8 mouse cellular contexts compared by ENCODE assay signal in the genomic region with DNA sequence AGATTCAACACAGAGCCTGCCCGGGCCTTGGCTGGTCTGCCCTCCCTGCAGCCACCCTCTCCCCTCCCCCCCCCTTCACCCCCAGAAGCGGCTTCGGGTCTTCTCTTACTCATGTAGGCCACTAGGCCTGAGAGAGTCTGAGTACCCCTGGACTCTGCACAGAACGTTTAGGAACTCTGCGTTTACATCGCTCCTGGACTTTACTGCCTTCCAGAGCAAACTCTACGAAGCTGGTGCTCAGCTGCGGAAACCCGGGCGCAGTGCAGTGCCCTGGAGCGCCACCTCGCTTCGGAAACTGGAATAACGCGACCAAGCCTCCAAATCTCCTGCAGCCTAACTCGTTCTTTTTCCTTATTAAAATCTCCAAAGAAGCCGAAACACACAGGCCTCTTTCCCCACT. TPM values are rescaled to one million over a fixed set of nuclear protein-coding genes. Genes with fewer than 3 reads are reported as not detected.
DNase-seq lines count a peak whose midpoint lies in the region; ATAC-seq lines count a peak whose summit lies in the region.

No protein-coding gene starts in this region.

- H3K4me3 ChIP-seq in hindbrain, embryonic 13.5 days, result peak overlapping the region; percentile 27
- H3K4me3 ChIP-seq in lung, embryonic 15.5 days, result peak overlapping the region; percentile 23

- peak overlapping the region; percentile 51; the same call in 1 of the 2 replicates for H3K9ac ChIP-seq in hindbrain, embryonic 13.5 days
- no peak overlapping the region; the same call in 1 of the 2 replicates for H3K9ac ChIP-seq in lung, embryonic 15.5 days

- peak; percentile 41; the same call in 1 of the 2 replicates for ATAC-seq in hindbrain, embryonic 13.5 days (ENCODE audit: low FRiP score)
- ATAC-seq in lung, embryonic 15.5 days (ENCODE audit: borderline replicate concordance, extremely low read depth, low FRiP score, low TSS enrichment), result peak; percentile 44; the same call in 1 of the 2 replicates
- no peak for ATAC-seq in CD4-positive, CD25-positive, alpha-beta regulatory T cell, adult 4 months

- peak overlapping the region; percentile 44 for H3K4me2 ChIP-seq in hindbrain, embryonic 13.5 days
- peak overlapping the region; percentile 56 for H3K4me2 ChIP-seq in lung, embryonic 15.5 days

- under 1% methylated on average over 17 of the region's 17 CpGs for WGBS in hindbrain, embryonic 13.5 days
- WGBS in lung, embryonic 15.5 days, result 2% methylated on average over 17 of the region's 17 CpGs

- peaks cover 48% of the 10 kb centered on the region for H3K4me1 ChIP-seq in hindbrain, embryonic 13.5 days (replicated peaks)
- peaks cover 41% of the 10 kb centered on the region for H3K4me1 ChIP-seq in lung, embryonic 15.5 days

- H3K27ac ChIP-seq in hindbrain, embryonic 13.5 days, result peak overlapping the region; percentile 75
- no peak overlapping the region for H3K27ac ChIP-seq in lung, embryonic 15.5 days

- DNase-seq in MN1 (ENCODE audit: low spot score), result peak; percentile 59
- peak; percentile 88 to 92 for DNase-seq in cerebellum, postnatal 10 days
- DNase-seq in frontal cortex, postnatal 25 days (ENCODE audit: low spot score in 2 of 2), result peak; percentile 69 to 77
- peak; percentile 91 to 94 for DNase-seq in layer of hippocampus, postnatal 10 days (ENCODE audit: low spot score in 2 of 2)
- DNase-seq in retina, postnatal 1 day, result peak; percentile 83

- H3K36me3 ChIP-seq in hindbrain, embryonic 13.5 days, result no peaks in the 10 kb centered on the region
- no peaks in the 10 kb centered on the region for H3K36me3 ChIP-seq in lung, embryonic 15.5 days

- peaks cover 95% of the 10 kb centered on the region for H3K27me3 ChIP-seq in hindbrain, embryonic 13.5 days
- peaks cover 52% of the 10 kb centered on the region for H3K27me3 ChIP-seq in lung, embryonic 15.5 days

- H3K9me3 ChIP-seq in hindbrain, embryonic 13.5 days, result no peaks in the 10 kb centered on the region
- no peaks in the 10 kb centered on the region for H3K9me3 ChIP-seq in lung, embryonic 15.5 days

RNA-seq across cellular contexts. Expression of a gene that starts 31.7 kb away (rescaled TPM):
- polyA plus RNA-seq in hindbrain, embryonic 13.5 days (2015; fragmentation: Nextera tagmentation; extraction: Ambion mirVana), result 118 and 134 TPM in 2 replicates
- total RNA-seq in layer of hippocampus, postnatal 10 days (2021), result 10 to 100 TPM; 59.5 to 66.7 TPM
- 107 and 108 TPM in 2 replicates for polyA plus RNA-seq in lung, embryonic 15.5 days (2015; fragmentation: Nextera tagmentation; extraction: Ambion mirVana)
- polyA plus RNA-seq in CD4-positive, CD25-positive, alpha-beta regulatory T cell, adult 4 months (2017; shearing (Covaris generic)), result not detected

Comparison
In these comparisons a context has a peak if more than half of its experiments do, and no peak if none do; other contexts are left out.
1. RNA of a gene that starts 31.7 kb away (polyA plus RNA-seq): 118 to 134 TPM in hindbrain, embryonic 13.5 days and 107 to 108 TPM in lung, embryonic 15.5 days; not detected in CD4-positive, CD25-positive, alpha-beta regulatory T cell, adult 4 months; every median in the first group is over 100 times any median in the second.
2. Peak in every context shown above with its lines, with median percentiles within 50 percentile points of each other: DNase-seq.